Mouse (Mus musculus) urinary bladder, postnatal 10 days (tissue): Measurements from ENCODE around the gene Prkab2.

Source experiments
- DNase-seq: peaks from one replicate; pipeline ENCODE4 v3.0.0; 2022; ENCODE audit warnings: low spot score

The Prkab2 gene

DNA sequence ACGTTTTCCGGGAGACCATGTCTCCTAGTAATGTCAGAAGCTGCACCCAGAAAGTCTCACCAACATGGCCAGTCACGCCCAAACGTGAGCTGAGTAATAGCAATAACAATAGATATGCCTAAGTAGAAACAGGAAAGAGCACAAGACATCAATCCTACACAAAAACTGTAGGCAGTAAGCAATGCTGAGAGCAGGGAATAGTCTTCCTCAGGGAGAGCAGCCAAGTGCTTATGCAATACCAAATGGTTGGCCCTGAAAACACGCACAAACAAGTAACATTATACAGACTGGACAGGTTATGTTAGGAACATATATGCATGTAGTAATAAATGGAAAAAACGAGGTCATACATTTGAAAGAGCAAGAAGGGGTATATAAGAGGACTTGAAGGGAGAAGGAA, 8.5 kb upstream of the Prkab2 start:
- no peak for DNase-seq

DNA sequence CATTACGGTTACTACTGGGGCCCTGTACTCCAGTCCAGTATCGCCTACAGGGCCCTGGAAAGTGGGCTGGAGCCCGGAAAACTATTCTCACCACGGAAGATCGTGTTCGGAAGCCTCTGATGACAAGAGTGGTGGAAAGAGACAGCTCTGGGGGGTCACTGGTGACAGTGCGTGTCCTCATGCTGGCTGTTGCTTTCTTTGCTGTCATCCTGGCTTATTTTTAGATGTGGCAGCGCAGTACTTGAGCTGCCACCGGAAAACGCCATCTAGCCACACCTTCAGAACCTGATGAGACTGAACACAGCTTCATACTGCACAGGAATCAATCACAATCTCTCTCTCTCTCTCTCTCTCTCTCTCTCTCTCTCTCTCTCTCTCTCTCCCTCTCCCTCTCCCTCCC, 6.4 kb upstream of the Prkab2 start:
- no peak for DNase-seq

- DNase-seq, result no peak
Observed at GRCm38 (mm10) chr3:97653781-97654180, 4.2 kb upstream of the Prkab2 start.

DNA sequence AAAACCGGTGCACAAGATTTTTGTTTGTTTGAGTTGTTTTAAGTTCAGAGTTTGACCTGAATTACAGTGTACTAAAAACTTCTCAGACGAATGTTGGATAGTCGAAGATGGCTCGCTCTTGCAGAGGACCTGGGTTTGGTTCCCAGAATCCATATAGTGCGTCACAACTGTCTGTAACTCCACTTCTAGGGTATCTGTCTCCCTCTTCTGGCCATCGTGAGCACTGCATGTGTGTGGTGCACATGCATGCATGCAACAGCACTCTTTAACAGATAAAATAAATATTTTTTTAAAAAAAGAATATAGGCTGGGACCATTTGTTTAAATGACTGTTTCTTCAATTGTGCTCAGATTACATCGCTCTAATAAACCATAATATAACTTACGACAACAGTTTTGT, 3.1 kb upstream of the Prkab2 start:
- no peak for DNase-seq

- DNase-seq, result peak; percentile 31
Observed at GRCm38 (mm10) chr3:97658426-97659193, 617 bp downstream of the Prkab2 start.

DNA sequence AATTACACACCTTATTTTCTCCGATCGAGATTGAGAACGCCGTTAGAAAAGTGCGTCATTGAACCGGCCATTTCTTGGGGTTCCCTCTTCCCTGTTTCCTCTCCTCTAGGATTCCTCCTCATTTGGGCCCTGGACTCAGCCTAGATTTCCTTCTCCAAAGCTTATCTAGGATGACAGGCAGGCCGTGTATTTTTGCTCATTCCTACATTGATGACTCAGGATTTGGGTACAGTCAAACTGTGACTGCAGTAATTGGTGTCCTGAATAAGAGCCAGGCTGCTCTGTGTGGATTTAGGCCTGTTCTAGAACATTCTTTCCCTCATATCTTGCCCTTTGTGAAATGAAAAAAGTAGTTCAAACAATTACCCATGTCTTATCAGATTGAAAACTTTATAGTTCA, 1.8 kb downstream of the Prkab2 start:
- DNase-seq, result no peak

DNA sequence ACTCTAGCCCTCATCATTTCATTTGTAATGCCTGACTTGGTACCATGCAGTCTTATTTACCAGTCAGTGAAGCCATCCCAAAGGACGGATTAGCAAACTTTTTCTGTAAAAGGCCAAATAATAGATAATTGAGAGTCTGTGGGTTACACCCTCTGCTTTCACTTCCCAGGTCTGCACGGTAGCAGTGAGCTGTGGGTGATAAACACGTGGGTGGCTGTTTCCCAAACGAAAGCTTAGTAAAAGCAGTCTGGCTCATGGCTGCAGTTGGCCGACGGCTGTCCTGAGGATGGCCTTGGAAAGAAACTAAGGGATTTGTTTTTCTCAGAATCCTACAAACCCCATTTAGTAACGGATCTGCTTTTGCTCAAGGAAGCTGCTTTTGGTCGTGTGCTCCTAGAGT, 3.2 kb downstream of the Prkab2 start:
- DNase-seq, result no peak

GRCm38 (mm10) chr3:97665525-97665924, 7.5 kb downstream of the Prkab2 start:
- no peak for DNase-seq

- no peak for DNase-seq
Observed at GRCm38 (mm10) chr3:97666154-97666553, 8.2 kb downstream of the Prkab2 start.

DNA sequence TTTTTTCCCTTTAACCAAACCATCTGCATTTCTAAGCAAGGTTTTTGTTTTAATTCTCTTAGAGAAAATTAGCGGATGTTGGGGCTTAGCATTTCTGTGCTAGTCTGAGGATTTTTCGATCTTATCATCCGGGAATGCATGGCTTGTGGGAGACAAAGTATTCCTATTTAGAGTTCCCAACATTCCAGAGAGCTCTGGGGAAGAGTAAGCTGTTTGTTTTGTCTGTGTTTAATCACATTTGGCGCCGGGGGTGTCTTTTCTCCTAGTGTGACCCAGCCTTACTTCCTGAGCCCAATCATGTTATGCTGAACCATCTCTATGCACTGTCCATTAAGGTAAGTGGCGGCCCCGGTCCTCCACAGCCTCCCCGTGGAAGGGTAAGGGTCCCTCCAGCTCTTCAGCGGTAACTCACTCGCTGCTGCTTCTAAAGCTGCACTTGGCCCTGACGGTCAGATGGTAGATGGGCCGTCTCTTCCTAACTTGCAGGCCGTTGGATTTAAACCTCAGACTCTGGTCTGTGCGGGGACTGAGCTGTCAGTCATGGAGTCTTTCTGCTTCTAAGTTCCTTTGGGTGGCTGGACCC, 9.2 kb downstream of the Prkab2 start:
- DNase-seq, result no peak

GRCm38 (mm10) chr3:97674644-97675110, 16.7 kb downstream of the Prkab2 start, which contains the start of gene Gm17651:
TSS of gene Gm17651 (minus strand) at chr3:97674694.
- no peak for DNase-seq

DNA sequence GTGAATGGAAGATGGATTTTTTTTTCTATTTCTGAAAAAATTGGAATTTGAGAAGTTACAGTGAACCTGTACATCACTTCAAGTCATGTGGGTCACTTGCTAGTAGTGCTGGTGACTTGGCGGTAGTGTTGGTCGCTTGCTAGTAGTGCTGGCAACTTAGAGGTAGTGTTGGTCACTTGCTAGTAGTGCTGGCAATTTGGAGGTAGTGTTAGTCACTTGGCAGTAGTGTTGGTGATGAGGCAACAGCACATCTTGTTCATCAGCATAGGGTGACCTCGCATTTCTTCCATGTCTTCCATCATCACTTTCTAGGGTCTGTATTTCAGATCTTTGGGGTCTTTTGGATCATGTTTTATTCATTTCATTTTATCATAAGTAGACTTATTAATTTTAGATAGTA, 18.1 kb downstream of the Prkab2 start:
- DNase-seq, result no peak

GRCm38 (mm10) chr3:97678416-97678815, 20.4 kb downstream of the Prkab2 start:
- DNase-seq, result no peak

DNA sequence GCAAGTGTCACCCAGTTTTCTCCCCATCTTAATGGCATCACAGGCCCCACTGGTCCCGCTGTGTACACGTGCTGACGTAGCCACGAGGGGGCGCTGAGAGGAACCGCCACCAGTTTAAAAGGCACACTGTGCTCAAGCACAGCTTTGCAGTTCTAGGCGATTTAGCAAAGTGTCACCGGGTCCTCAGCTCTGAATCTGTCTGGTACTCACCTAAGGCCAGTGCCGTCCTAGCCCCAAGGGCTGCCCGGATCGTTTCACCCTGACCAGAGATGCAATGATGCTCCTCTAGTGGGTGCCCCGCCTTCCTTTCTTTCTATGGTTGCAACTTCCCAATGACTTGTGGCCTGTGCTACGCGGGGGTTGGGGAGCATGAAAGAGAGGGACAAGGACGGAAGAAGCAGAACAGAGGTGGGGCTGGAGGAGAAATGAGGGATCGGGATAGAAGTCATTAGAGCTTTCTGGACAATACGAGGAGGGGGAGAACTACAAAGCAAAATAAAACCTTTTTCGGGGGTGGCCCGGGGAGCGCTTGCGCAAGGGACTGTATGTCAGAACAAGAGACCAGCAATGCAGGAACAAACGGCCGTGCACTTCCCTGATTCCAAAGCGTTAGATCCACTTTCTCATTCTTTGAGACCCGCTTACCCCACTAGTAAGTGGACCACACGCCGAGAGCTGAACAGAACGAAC, 22.8 kb downstream of the Prkab2 start:
- DNase-seq, result no peak

DNA sequence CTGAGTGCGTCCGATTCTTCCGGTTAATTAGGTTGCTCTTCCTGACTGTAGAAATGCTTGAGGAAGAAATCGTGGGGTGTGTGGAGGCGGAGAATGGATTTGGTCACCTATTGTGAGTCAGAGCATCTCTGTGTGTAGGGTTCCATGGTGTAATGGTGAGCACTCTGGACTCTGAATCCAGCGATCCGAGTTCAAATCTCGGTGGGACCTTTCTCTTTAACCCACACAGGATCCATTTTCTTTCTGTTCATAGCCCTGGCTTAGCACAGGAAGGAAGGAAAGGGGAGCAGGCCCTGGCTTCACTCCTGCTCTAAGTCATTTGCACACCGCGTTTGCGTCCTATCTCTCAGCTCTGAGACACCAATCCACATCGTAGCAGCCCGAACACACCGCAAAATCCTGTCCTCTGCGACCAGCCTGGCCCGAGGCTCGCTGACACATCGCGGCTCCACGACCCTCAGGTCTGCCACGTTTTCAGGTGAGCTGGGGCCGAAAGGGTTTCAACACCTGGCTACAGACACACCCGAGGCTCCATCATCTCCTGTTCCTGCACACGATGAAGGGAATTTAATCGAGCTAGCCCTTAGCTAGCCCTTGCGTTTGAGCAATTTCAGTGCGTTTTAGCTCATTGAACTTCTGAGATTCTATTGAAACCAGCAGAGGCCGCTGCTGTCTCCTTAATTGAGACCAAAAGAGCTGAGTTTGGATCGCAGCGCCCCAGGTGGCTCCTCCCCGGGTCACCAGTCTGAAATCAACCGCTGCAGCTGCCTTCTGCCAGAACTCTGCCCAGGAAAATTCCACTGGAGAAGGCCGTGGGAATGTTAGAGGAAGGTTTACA, 23.5 kb downstream of the Prkab2 start:
- DNase-seq, result no peak

DNA sequence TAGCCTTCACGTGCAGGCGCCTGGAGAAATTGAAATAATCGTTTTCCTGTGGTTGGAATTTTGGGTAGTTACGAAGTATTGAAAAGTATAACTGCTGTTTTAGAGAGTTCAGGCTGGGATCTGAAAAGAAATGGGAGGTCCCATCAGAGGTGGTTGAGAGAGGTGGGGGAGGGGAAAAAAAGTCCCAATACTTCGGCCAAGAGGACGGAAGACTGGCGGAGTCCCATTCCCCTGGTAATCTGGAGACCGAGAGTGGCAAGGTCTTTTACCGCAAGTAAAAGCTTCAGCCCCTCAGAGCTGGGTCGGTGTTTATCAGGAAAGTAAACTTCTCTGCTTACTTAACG, 24.1 kb downstream of the Prkab2 start:
- DNase-seq, result no peak

- DNase-seq, result no peak
Observed at GRCm38 (mm10) chr3:97682576-97682975, 24.6 kb downstream of the Prkab2 start.

DNA sequence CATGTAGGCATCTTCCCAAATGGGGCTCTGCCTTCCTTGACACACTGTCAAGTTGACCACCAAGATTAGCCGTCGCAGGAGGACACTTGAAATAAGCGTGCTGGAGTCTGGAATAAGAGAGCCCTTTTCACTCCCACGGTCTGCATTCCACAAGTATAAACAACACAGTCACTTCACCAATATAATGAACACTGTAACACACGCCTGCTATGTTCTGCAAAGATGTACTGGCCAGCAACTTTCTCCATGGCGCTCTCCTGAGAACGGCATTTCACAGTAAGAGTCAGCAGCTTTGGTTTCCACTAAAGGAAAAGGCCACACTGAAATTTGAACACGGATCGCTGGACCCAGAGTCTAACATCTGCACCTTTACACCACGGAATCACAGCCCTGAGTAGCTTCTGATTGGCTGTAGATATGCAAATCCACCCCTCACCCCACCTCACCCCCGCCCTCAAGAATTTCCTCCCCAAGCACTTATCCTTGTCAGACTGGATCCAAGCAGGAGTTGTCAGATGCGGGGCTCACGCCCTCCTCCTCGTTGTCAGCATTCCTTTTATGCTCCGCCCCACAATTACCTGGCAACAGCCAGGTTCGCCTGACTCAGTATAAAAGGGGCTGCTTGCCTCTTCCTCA, 25.7 kb downstream of the Prkab2 start:
- no peak for DNase-seq

GRCm38 (mm10) chr3:97686372-97687117, 28.6 kb downstream of the Prkab2 start:
- no peak for DNase-seq

DNA sequence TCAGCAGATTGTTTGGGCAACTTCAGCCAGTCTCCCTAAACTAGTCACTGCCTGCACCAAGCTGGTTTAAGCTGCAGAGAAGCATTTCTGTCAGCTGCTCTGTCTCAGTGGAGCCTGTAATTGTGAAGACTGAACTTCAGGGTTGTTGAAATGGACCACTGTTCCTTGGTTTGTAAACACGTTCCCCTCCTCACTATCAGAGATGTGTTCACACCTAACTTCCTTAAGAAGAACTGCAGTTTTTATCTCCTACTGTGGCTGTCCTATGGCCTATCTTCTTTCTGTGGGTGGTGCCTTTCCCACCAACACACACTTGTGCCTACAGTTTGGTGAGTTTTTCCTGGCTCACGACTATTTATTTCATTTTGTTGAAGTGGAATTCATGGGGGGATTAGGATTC, 31.3 kb downstream of the Prkab2 start:
- no peak for DNase-seq

GRCm38 (mm10) chr3:97690590-97690989, 32.6 kb downstream of the Prkab2 start:
- no peak for DNase-seq
